Mouse (Mus musculus): Measurements from ENCODE around the gene Gsta2.
"Not testable (repeated sequence)": the region's sequence is repeated elsewhere in the genome, so short reads cannot be mapped to it uniquely, and the experiment has no call there.

- TF ChIP-seq CTCF (IDR thresholded peaks at IDR 0.05; ENCODE audit: control insufficient read depth, insufficient read depth, insufficient replicate concordance, low read depth, low read length) = peak; percentile 81
- not testable (repeated sequence) for TF ChIP-seq POLR2A (IDR thresholded peaks at IDR 0.05; ENCODE audit: control insufficient read depth, low read depth, low read length)
Measured at GRCm38 (mm10) chr9:78340324-78340723, 15.3 kb downstream of the Gsta2 start.

Data from testis, adult 2 months (tissue).